Mouse (Mus musculus) intestine, postnatal 0 days (tissue): ENCODE results near the gene Fdxacb1. TPM values are rescaled to one million over a fixed set of nuclear protein-coding genes. Genes with fewer than 3 reads are reported as not detected.

ENCODE experiments used
- ATAC-seq: fragments of 200-750 bp; cut with Nextera tagmentation; 2 replicates; pipeline ENCODE4 v1.8.0; 2017; ENCODE audit warnings: mild to moderate bottlenecking, moderate TSS enrichment, moderate library complexity
- H3K27ac ChIP-seq: fragments of 300-500 bp; sonication (generic); 2 replicates; pipeline ENCODE4 v1.5.1; 2014; ENCODE audit warnings: mild to moderate bottlenecking, low read depth, low read length, moderate library complexity
- H3K27me3 ChIP-seq: fragments of 300-500 bp; sonication (generic); replicated peaks from 2 replicates; pipeline ENCODE4 v1.6.1; 2014; ENCODE audit warnings: low read length, mixed read lengths; ENCODE audit not compliant: control insufficient read depth, insufficient read depth
- H3K36me3 ChIP-seq: fragments of 300-500 bp; sonication (generic); 2 replicates; pipeline ENCODE4 v1.6.1; 2014; ENCODE audit warnings: mild to moderate bottlenecking, moderate library complexity; ENCODE audit not compliant: control insufficient read depth, insufficient read depth
- H3K4me1 ChIP-seq: fragments of 300-500 bp; sonication (generic); replicated peaks from 2 replicates; pipeline ENCODE4 v1.6.1; 2014; ENCODE audit warnings: antibody characterized with exemption, low read length, mixed read lengths; ENCODE audit not compliant: control insufficient read depth, insufficient read depth
- H3K4me2 ChIP-seq: fragments of 300-500 bp; sonication (generic); replicated peaks from 2 replicates; pipeline ENCODE4 v1.6.1; 2014; ENCODE audit warnings: low read depth, mild to moderate bottlenecking, moderate library complexity
- H3K4me3 ChIP-seq: fragments of 300-500 bp; sonication (generic); 2 replicates; pipeline ENCODE4 v1.5.1; 2014; ENCODE audit warnings: low read depth, low read length
- H3K9ac ChIP-seq: fragments of 300-500 bp; sonication (generic); 2 replicates; pipeline ENCODE4 v1.6.1; 2014; ENCODE audit warnings: mild to moderate bottlenecking, low read depth, low read length
- H3K9me3 ChIP-seq: fragments of 300-500 bp; sonication (generic); 2 replicates; pipeline ENCODE4 v1.6.1; 2016; ENCODE audit warnings: mixed run types; ENCODE audit not compliant: control insufficient read depth
- CTCF ChIP-seq: sonication (generic); IDR thresholded peaks from 2 replicates; pipeline ENCODE4 v1.5.1; 2016; ENCODE audit warnings: low read depth, mild to moderate bottlenecking, control low read depth, antibody characterized with exemption, moderate library complexity
- WGBS: fragments of 180-500 bp; shearing (Covaris S2); extraction: QIAGEN DNeasy Blood & Tissue Kit; methylation state at CpG from one replicate; pipeline ENCODE4 v1.1.7; 2014; 5-methylcytosine and 5-hydroxymethylcytosine counted together
- polyA plus RNA-seq: library from polyadenylated mRNA; unstranded; fragments of >200 nt; fragmentation: Nextera tagmentation; extraction: Ambion mirVana; gene quantifications from 2 replicates; pipeline ENCODE4 v1.2.1, GENCODE M21; 2015

Gene Fdxacb1
- polyA plus RNA-seq, 1 experiment from 2014 or later = 6.1 TPM

DNA sequence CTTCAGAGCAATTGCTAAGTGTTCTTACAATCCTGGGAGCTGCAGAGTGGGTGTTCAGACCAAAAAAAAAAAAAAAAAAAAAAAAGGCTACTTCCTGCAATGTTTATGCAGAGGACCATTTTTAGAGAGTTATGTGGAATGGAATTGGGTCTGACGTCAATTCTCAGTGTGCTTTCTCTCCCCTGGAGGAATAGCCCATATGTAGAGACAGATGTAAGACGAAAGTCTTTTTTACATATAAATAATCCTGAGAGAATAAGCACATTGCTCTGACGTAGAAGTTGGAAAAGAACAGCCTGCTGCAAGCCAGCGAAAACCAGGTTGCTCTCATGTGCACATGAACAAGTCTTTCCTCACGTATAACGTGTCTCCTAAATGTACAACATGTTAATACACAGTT is 51.7 kb downstream of the Fdxacb1 start:
- Histone ChIP-seq H3K4me1 (no peaks in the 10 kb centered on the region), H3K36me3 (peaks cover 24% of the 10 kb centered on the region; the same call in 1 of the 2 replicates), H3K27ac (no peak overlapping the region), H3K9ac (no peak overlapping the region), H3K4me3 (no peak overlapping the region), H3K4me2 (no peak overlapping the region), H3K9me3 (no peaks in the 10 kb centered on the region), H3K27me3 (no peaks in the 10 kb centered on the region)
- WGBS = 82% methylated on average over 6 of the region's 6 CpGs
- no peak for TF ChIP-seq CTCF
- no peak for ATAC-seq

DNA sequence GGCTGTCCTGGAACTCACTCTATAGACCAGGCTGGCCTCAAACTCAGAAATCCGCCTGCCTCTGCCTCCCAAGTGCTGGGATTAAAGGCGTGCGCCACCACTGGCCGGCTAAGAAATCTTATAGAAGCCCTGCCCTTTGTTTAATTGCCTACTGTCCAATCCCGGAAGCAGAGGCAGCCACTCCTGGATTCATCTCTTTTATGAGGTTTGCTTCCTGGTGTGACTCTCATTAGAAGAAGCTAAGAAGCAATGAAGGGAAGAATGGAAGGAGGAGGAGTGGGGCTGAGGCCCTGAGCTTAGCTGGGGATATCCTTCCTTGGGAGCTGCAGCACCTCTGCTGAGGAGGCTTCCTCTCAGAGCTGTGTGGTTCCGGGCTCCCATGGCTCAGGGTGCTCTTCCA is 53.6 kb downstream of the Fdxacb1 start:
- Histone ChIP-seq H3K9ac (no peak overlapping the region), H3K27ac (no peak overlapping the region), H3K4me2 (no peak overlapping the region), H3K4me3 (no peak overlapping the region), H3K9me3 (no peaks in the 10 kb centered on the region), H3K36me3 (peaks cover 24% of the 10 kb centered on the region; the same call in 1 of the 2 replicates), H3K4me1 (no peaks in the 10 kb centered on the region), H3K27me3 (no peaks in the 10 kb centered on the region)
- no peak for TF ChIP-seq CTCF
- WGBS = 88% methylated on average over 5 of the region's 6 CpGs
- no peak for ATAC-seq

DNA sequence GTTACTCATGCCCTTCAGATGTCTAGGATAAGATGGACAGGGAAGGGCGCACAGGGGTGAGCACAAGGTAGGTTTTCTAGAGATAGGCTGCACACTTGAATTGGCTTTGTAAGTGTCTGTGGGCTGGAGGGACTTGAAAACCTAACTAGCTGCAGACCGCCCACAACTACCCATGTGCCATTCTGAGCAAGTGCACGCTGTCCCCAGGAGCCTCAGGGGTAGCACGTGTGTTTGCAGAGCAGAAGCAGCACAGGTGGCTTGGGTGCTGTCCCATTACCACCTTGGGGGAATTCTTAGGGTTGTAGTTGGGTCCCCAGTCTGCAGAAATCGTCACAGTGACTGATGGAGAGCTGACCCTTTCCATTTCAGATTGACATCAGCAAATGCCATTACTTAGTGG is 54.2 kb downstream of the Fdxacb1 start:
- no peak for ATAC-seq
- no peak overlapping the region for H3K27ac ChIP-seq
- no peak overlapping the region for H3K9ac ChIP-seq
- no peaks in the 10 kb centered on the region for H3K27me3 ChIP-seq
- peaks cover 24% of the 10 kb centered on the region; the same call in 1 of the 2 replicates for H3K36me3 ChIP-seq
- no peak for TF ChIP-seq CTCF
- H3K4me1 ChIP-seq = no peaks in the 10 kb centered on the region
- 98% methylated on average over 5 of the region's 5 CpGs for WGBS
- H3K4me2 ChIP-seq = no peak overlapping the region
- no peak overlapping the region for H3K4me3 ChIP-seq
- H3K9me3 ChIP-seq = no peaks in the 10 kb centered on the region

Other genes starting within 250 kb of the Fdxacb1 start
- gene Pts, start 239.5 kb upstream of the Fdxacb1 start, polyA plus RNA-seq = 88.2 and 90.8 TPM in 2 replicates
- 57.3 and 68.7 TPM in 2 replicates for gene Il18, start 213.4 kb upstream of the Fdxacb1 start, polyA plus RNA-seq
- 4.7 and 5.3 TPM in 2 replicates for gene Bco2, start 213.1 kb upstream of the Fdxacb1 start, polyA plus RNA-seq
- 0.43 and 0.65 TPM in 2 replicates for gene Tex12, start 206.9 kb upstream of the Fdxacb1 start, polyA plus RNA-seq
- 738 and 800 TPM in 2 replicates for gene Sdhd, start 164.4 kb upstream of the Fdxacb1 start, polyA plus RNA-seq
- gene Timm8b, start 164.3 kb upstream of the Fdxacb1 start, polyA plus RNA-seq = 387 and 412 TPM in 2 replicates
- 0.88 and 1.6 TPM in 2 replicates for gene Pih1d2, start 150.9 kb upstream of the Fdxacb1 start, polyA plus RNA-seq
- gene Nkapd1, start 150.8 kb upstream of the Fdxacb1 start, polyA plus RNA-seq = 13.9 and 14.6 TPM in 2 replicates
- 35.3 and 41.7 TPM in 2 replicates for gene Dlat, start 108.5 kb upstream of the Fdxacb1 start, polyA plus RNA-seq
- gene Dixdc1, start 28.7 kb upstream of the Fdxacb1 start, polyA plus RNA-seq = 2.4 and 2.9 TPM in 2 replicates
- 45.3 and 50.2 TPM in 2 replicates for gene 2310030G06Rik, start 21.7 kb upstream of the Fdxacb1 start, polyA plus RNA-seq
- 80.4 and 83.2 TPM in 2 replicates for gene Cryab, start 16.9 kb upstream of the Fdxacb1 start, polyA plus RNA-seq
- 10.3 and 10.4 TPM in 2 replicates for gene Hspb2, start 15.9 kb upstream of the Fdxacb1 start, polyA plus RNA-seq
- 15.6 and 17.3 TPM in 2 replicates for gene Alg9, start 6.8 kb downstream of the Fdxacb1 start, polyA plus RNA-seq
- gene 1110032A03Rik, start 7.3 kb downstream of the Fdxacb1 start, polyA plus RNA-seq = 35.6 and 38.6 TPM in 2 replicates
- 20.0 and 21.4 TPM in 2 replicates for gene Ppp2r1b, start 77.1 kb downstream of the Fdxacb1 start, polyA plus RNA-seq
- gene Sik2, start 240.8 kb downstream of the Fdxacb1 start, polyA plus RNA-seq = 8.0 and 9.2 TPM in 2 replicates